Mouse (Mus musculus): Measurements from ENCODE around the gene D430041D05Rik. TPM values are rescaled to one million over a fixed set of nuclear protein-coding genes. Genes with fewer than 3 reads are reported as not detected.

The D430041D05Rik gene
- polyA plus RNA-seq, 1 experiment from 2014 or later: 5.7 TPM

DNA sequence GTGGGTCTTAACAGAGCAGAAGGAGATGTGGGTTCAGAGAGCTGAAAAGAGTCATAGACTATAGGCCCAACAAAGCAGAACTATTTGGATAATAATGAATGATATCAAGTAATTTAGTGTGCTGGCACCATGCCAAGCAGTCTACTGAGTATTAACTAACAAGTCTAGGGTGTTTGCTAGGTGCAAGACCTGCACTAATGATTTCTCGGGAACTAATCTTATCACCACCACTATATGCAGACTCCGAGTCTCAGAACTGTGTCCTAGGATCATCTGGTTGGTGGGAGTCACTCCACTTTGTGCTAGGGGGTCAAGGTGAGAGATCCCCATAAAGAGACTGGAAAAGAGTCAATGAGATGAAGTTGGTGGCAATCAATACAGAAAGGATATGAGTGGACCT lies 245.2 kb downstream of the D430041D05Rik start:
- no peaks in the 10 kb centered on the region for H3K27me3 ChIP-seq
- H3K4me2 ChIP-seq: no peak overlapping the region
- H3K9ac ChIP-seq: no peak overlapping the region
- no peak for ATAC-seq (ENCODE audit: low read depth)
- no peak overlapping the region for H3K27ac ChIP-seq (replicated peaks)
- 0 out of 2 replicates have a peak, but pooled peaks cover 8% of the 10 kb centered on the region for H3K4me1 ChIP-seq (replicated peaks)
- no peak overlapping the region for H3K4me3 ChIP-seq
- peaks cover 20% of the 10 kb centered on the region; the same call in 1 of the 2 replicates for H3K36me3 ChIP-seq
- no peaks in the 10 kb centered on the region for H3K9me3 ChIP-seq
- WGBS: 89% methylated on average over 2 of the region's 2 CpGs

DNA sequence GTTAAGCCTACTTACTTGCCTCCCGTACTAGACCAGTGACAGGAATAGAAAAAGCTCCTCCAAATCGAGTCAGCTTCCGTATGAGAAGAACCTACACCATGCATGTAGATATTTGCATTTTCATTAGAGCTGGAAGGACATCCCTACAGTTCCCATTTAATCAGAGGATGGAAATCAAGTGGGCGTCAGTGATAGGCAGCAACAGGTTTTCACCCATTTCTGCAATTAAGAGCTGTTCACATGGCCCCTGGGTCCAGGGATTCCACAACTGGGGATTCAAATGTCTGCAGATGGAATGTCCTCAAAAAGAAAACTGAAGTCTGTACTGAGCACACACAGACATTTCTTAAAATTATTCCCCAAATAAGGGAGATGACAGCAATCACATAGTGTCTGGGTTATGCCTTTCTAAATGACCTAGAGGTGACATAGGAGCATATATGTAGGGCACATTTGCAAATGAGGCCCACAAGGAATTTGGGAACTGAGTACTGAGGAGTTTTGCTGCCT lies 246.8 kb downstream of the D430041D05Rik start:
- no peaks in the 10 kb centered on the region for H3K27me3 ChIP-seq
- H3K9me3 ChIP-seq: no peaks in the 10 kb centered on the region
- ATAC-seq (ENCODE audit: low read depth): no peak
- H3K27ac ChIP-seq (replicated peaks): no peak overlapping the region
- peaks cover 20% of the 10 kb centered on the region; the same call in 1 of the 2 replicates for H3K36me3 ChIP-seq
- no peak overlapping the region for H3K4me2 ChIP-seq
- no peak overlapping the region for H3K4me3 ChIP-seq
- no peak overlapping the region for H3K9ac ChIP-seq
- H3K4me1 ChIP-seq (replicated peaks): 0 out of 2 replicates have a peak, but pooled peaks cover 8% of the 10 kb centered on the region
- 89% methylated on average over 4 of the region's 4 CpGs for WGBS

DNA sequence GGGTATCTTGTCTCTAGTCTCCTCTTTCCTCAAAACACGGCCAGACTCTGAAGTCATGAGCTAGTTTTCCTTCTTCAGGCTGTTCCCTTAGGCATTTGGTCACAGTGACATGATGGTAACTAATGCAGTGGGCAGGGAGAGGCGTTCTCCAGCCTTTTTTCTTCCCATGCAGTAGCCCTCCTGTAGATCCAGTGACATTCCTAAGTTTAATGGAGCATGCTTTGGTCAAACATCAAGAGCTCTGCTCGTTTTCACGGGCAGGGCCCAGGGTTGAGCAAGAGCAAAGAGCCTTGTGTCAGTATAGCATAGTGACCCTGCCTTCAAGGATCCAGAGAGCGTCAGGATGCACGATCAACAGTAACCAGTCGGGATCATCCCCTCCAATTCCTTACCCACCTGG lies 247.4 kb downstream of the D430041D05Rik start:
- Histone ChIP-seq H3K27ac (replicated peaks) (no peak overlapping the region), H3K27me3 (no peaks in the 10 kb centered on the region), H3K4me2 (no peak overlapping the region), H3K36me3 (peaks cover 20% of the 10 kb centered on the region; the same call in 1 of the 2 replicates), H3K9me3 (no peaks in the 10 kb centered on the region), H3K9ac (no peak overlapping the region), H3K4me1 (replicated peaks) (0 out of 2 replicates have a peak, but pooled peaks cover 4% of the 10 kb centered on the region), H3K4me3 (no peak overlapping the region)
- 76% methylated on average over 7 of the region's 7 CpGs for WGBS
- ATAC-seq (ENCODE audit: low read depth): no peak

DNA sequence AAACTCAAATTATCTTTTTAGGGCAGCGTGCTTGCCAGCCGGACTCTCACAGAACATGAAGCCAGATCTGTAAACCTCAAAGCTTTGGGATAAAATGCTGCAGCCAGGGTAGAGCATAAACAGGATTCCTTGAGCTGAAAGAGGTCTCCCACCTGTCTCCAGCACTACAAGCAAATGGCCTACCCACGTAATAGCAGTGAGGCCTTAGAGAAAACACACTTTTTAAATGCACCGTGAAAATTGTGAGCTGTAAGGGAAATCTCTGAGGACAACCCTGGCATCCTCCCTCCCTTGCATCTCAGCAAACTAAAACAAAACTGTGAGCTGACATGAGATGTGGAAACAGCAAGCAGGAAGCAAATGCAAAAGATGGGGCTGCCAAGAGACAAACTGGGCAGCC lies 253.0 kb downstream of the D430041D05Rik start:
- WGBS: 75% methylated on average over 4 of the region's 4 CpGs

DNA sequence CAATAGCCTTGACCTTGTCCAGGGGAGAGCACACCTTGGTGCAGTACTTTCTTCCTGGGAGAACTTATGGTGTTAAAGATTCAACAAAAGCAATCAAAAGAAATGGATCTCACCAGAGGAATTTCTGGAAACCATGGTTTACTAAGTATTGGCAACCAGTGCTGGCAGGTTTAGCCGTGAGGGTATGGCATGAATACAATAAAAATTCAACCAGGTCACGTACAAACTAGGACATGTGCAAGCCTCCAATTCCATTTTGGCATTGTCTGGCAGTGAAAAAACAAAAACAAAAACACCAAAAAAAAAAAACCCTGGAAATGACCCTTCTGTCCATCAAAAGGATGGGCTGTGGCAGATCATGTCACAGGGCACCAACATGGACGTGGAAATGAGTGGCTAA lies 256.9 kb downstream of the D430041D05Rik start:
- WGBS: 91% methylated on average over 3 of the region's 3 CpGs
- no peak overlapping the region for H3K4me3 ChIP-seq
- no peak overlapping the region for H3K9ac ChIP-seq
- no peaks in the 10 kb centered on the region for H3K9me3 ChIP-seq
- H3K27ac ChIP-seq (replicated peaks): no peak overlapping the region
- ATAC-seq (ENCODE audit: low read depth): no peak
- no peaks in the 10 kb centered on the region for H3K27me3 ChIP-seq
- peaks cover 26% of the 10 kb centered on the region for H3K36me3 ChIP-seq
- H3K4me1 ChIP-seq (replicated peaks): no peaks in the 10 kb centered on the region
- H3K4me2 ChIP-seq: no peak overlapping the region

More for the DNA sequence above, 253.0 kb downstream of the D430041D05Rik start:
- Histone ChIP-seq H3K27me3 (no peaks in the 10 kb centered on the region), H3K4me2 (no peak overlapping the region), H3K9ac (no peak overlapping the region), H3K36me3 (peaks cover 9% of the 10 kb centered on the region), H3K4me3 (no peak overlapping the region), H3K27ac (replicated peaks) (no peak overlapping the region), H3K9me3 (no peaks in the 10 kb centered on the region), H3K4me1 (replicated peaks) (no peaks in the 10 kb centered on the region)
- no peak for ATAC-seq (ENCODE audit: low read depth)

DNA sequence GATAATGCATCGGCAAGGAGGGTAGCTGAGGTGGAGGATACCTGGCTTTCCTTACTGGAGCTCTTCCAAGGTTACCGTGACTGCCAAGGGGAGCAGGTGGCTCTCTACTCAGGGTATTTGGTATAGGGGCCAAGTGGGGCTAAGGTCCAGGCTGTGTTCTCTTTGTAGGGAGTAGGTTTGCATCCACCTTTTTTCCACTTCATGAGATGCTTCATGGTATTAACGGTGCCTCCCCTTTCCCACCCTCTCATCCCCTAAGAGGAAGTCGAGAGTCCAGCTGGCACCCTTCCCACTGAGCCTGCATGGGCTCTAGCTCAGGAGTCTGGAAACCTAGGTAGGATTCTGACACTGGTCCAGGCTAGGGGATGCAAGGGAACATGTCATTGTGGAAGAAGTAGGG lies 257.5 kb downstream of the D430041D05Rik start:
- ATAC-seq (ENCODE audit: low read depth): no peak
- no peak overlapping the region for H3K27ac ChIP-seq (replicated peaks)
- no peak overlapping the region for H3K9ac ChIP-seq
- no peak overlapping the region for H3K4me3 ChIP-seq
- peaks cover 30% of the 10 kb centered on the region for H3K36me3 ChIP-seq
- H3K4me2 ChIP-seq: no peak overlapping the region
- H3K27me3 ChIP-seq: no peaks in the 10 kb centered on the region
- no peaks in the 10 kb centered on the region for H3K4me1 ChIP-seq (replicated peaks)
- H3K9me3 ChIP-seq: no peaks in the 10 kb centered on the region
- WGBS: 83% methylated on average over 4 of the region's 4 CpGs

DNA sequence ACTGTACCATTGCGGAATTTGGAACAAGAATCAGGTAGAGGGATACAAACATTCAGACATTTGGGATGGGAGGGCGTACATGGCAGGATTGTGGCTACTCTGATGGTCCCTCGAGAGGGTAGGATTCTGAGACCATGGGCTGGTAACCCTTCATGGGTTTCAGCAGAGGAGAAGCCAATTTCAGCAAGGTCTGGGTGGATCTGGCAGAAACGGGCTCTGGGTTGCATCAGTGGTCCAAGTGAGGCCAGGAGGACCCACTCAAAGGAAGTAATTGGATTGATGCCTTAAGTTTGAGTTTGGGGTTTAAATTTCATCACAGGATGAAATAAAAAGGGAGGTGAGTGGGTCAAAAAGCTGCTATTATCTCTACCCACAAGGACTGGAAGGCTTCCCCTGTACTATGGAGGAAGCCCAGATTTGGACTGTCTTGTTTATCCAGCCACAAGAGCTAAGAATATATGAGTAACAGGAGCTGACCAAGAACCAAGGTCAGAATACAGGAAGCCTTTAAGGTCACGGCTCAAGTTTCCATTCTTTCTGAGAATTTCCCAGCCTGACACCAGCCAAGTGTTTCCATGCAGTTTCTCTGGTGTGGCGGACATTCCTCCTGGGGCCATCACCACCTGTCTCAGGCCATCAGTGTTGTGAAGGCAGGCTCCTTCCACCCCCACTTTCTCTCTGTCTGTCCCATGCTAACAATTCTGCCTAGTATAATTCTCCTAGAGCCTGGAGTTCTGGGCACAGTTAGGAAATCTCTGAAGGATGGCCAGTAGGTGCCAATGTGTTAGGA lies 260.0 kb downstream of the D430041D05Rik start:
- Histone ChIP-seq H3K4me1 (replicated peaks) (no peaks in the 10 kb centered on the region), H3K27ac (replicated peaks) (no peak overlapping the region), H3K36me3 (peaks cover 26% of the 10 kb centered on the region), H3K27me3 (no peaks in the 10 kb centered on the region), H3K9me3 (no peaks in the 10 kb centered on the region), H3K4me3 (no peak overlapping the region), H3K9ac (no peak overlapping the region), H3K4me2 (no peak overlapping the region)
- 88% methylated on average over 6 of the region's 6 CpGs for WGBS
- ATAC-seq (ENCODE audit: low read depth): no peak

DNA sequence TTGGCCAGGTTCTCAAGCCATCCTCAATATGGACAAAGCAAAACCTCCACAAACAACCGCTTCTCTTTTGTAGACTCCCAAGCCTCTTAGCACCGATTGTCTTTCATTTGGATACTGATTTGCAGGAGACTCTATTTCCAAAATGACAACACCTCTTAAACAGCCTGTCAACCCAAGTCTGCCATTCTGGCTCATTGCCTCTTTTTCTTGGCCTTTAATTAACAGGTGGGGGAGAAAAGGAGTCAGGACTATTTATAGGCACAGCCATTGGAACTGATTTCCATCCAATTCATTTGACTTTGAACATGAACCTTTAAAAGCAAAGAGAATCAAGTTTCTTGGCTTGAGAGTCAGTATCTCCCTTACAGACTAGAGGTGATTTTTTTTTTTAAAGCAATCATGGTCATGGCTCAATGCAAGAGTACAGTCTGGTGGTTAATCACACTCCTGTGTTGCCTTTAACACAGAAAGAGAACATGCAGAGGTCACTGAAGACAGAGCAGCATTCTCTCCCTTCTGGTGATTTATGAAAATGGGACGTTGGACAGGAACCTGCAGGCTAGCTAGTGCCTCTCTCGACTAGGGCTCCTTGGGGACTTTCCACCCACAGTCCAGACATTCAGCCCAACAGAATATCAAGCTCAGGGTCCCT lies 262.8 kb downstream of the D430041D05Rik start:
- no peak for ATAC-seq (ENCODE audit: low read depth)
- Histone ChIP-seq H3K4me2 (no peak overlapping the region), H3K9ac (no peak overlapping the region), H3K9me3 (no peaks in the 10 kb centered on the region), H3K4me3 (no peak overlapping the region), H3K4me1 (replicated peaks) (no peaks in the 10 kb centered on the region), H3K27me3 (no peaks in the 10 kb centered on the region), H3K36me3 (peaks cover 26% of the 10 kb centered on the region), H3K27ac (replicated peaks) (no peak overlapping the region)
- WGBS: 47% methylated on average over 4 of the region's 4 CpGs

DNA sequence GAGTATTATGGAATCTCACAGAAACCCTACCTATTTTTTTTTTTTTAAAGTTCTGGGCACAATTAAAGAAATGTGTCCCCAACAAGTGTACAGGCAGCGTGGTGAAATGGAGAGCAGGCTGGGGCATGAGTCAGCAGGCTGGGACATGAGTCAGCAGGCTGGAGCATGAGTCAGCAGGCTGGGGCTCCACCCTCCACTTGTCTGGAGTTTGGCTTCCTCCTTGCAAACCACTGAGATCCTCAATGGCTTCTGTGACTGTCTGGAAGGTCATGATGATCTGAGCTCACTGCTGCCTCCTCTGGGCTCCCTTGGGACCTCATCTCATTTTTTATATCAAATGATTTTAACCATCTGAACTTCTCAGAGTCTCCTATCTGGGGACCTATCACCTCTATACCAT lies 264.8 kb downstream of the D430041D05Rik start:
- Histone ChIP-seq H3K9ac (no peak overlapping the region), H3K9me3 (no peaks in the 10 kb centered on the region), H3K4me2 (no peak overlapping the region), H3K4me3 (no peak overlapping the region), H3K27me3 (no peaks in the 10 kb centered on the region), H3K27ac (replicated peaks) (no peak overlapping the region), H3K36me3 (peaks cover 5% of the 10 kb centered on the region; the same call in 1 of the 2 replicates), H3K4me1 (replicated peaks) (no peaks in the 10 kb centered on the region)
- no peak for ATAC-seq (ENCODE audit: low read depth)
- 94% methylated on average over 1 of the region's 1 CpGs for WGBS

DNA sequence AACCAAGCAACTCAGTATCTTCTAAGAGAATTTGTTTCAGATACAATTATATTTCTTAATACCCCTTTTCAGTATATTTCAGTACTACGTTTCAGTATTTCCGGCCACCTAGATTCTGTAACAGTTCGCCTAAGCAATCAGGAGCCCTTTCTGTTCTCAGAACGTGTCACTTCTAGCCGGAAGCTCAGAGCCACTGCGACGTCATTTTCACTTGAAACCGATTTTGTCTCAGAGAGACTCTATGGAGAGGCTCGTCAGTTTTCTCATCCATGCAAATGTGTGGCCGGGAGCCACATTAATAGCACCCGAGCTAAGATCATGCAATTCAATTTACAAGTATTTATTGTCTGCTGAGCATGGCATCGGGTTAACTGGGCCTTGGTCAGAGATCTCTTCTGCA lies 266.8 kb downstream of the D430041D05Rik start:
- ATAC-seq (ENCODE audit: low read depth): no peak
- Histone ChIP-seq H3K9me3 (no peaks in the 10 kb centered on the region), H3K9ac (no peak overlapping the region), H3K27ac (replicated peaks) (no peak overlapping the region), H3K4me3 (no peak overlapping the region), H3K27me3 (no peaks in the 10 kb centered on the region), H3K4me2 (no peak overlapping the region), H3K36me3 (0 out of 2 replicates have a peak, but pooled peaks cover 5% of the 10 kb centered on the region), H3K4me1 (replicated peaks) (no peaks in the 10 kb centered on the region)
- 90% methylated on average over 12 of the region's 12 CpGs for WGBS

DNA sequence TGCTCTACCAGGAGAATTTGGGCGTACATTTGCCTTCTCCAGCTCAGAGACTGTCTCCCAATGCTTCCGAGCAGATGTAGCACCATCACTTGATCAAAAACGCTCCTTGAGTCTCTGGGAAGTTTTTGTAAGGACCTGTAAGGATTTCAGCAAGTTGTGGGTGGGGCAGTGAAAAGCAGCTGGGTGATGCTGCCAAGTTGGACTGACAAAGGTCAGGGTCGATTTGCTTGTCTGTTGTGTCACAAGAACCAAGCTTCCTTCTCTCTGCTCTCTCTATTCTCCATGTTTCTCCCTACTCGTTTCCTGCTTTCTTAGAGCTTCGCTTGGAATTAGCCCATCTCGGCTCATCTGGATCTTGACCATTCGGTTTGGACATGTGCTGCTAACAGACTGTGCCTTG lies 268.7 kb downstream of the D430041D05Rik start:
- H3K4me2 ChIP-seq: no peak overlapping the region
- WGBS: 92% methylated on average over 8 of the region's 8 CpGs
- no peaks in the 10 kb centered on the region for H3K9me3 ChIP-seq
- H3K9ac ChIP-seq: no peak overlapping the region
- no peak overlapping the region for H3K27ac ChIP-seq (replicated peaks)
- no peaks in the 10 kb centered on the region for H3K4me1 ChIP-seq (replicated peaks)
- ATAC-seq (ENCODE audit: low read depth): no peak
- H3K27me3 ChIP-seq: no peaks in the 10 kb centered on the region
- no peak overlapping the region for H3K4me3 ChIP-seq
- H3K36me3 ChIP-seq: no peaks in the 10 kb centered on the region

DNA sequence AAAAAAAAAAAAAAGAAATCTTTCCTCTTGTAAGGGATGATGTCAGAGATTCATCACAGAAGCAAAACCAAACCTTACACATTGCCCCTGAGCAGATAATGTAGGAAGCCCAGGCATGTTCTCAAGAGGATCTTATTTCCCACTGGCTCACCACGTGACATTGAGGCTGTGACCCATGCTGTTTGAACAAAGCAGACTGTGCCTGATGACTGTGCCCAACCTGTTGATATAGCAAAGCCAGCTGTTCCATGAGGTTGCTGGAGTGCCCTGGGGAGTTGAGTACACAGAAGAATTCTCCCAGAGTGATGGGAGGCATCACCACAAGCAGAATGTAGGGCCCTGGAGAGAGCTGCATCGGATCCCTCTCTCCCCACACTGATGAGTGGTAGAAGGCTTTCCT lies 274.9 kb downstream of the D430041D05Rik start:
- Histone ChIP-seq H3K9ac (no peak overlapping the region), H3K4me1 (replicated peaks) (no peaks in the 10 kb centered on the region), H3K4me2 (no peak overlapping the region), H3K27me3 (peaks cover 4% of the 10 kb centered on the region; the same call in 1 of the 2 replicates), H3K36me3 (no peaks in the 10 kb centered on the region), H3K27ac (replicated peaks) (no peak overlapping the region), H3K9me3 (no peaks in the 10 kb centered on the region), H3K4me3 (no peak overlapping the region)
- no peak for ATAC-seq (ENCODE audit: low read depth)
- 56% methylated on average over 2 of the region's 2 CpGs for WGBS

All from neural tube, embryonic 13.5 days (tissue).